Mouse (Mus musculus) embryonic stem cell, embryonic (primary cell): ENCODE data around the gene Zbtb24.

Experiments used
- CTCF ChIA-PET, 4 experiments: fragments of 300-600 bp in 2 of 4; fragments of 350-600 bp in 2 of 4; sonication (Branson Sonifier 250); formaldehyde crosslinking; loops; one replicate each; lab custom pipeline; 2022; ENCODE audit warnings: inconsistent platforms in 2 of 4; lab: Charles Lee
- POLR2A ChIA-PET, 4 experiments: fragments of 300-600 bp in 2 of 4; fragments of 350-600 bp in 2 of 4; sonication (Branson Sonifier 250); formaldehyde crosslinking; loops; one replicate each; lab custom pipeline; 2022; ENCODE audit warnings: antibody characterized with exemption in 4 of 4, inconsistent platforms in 1 of 4; lab: Charles Lee

Gene Zbtb24

GRCm38 (mm10) chr10:41477278-41478181 is 27.3 kb downstream of the Zbtb24 start:
- ChIA-PET CTCF (interaction anchor here in 2 of 4 experiments (0.5 to 2.4 kb wide), 8 partner anchors 10 to 1131 kb away, joined by 3 to 13 read pairs (median 4); partner anchors contain the start of genes Ppil6 (in 1 of the 2) and Smpd2 (in 1 of the 2)), POLR2A (interaction anchor here (0.5 to 15.8 kb wide), 37 partner anchors 8 to 1219 kb away, joined by 3 to 159 read pairs (median 5); partner anchors contain the start of genes Cd164 (in 3 of the 4), Ppil6 (in 2 of the 4), Smpd2 (in 2 of the 4) and Zbtb24 (in 2 of the 4))

DNA sequence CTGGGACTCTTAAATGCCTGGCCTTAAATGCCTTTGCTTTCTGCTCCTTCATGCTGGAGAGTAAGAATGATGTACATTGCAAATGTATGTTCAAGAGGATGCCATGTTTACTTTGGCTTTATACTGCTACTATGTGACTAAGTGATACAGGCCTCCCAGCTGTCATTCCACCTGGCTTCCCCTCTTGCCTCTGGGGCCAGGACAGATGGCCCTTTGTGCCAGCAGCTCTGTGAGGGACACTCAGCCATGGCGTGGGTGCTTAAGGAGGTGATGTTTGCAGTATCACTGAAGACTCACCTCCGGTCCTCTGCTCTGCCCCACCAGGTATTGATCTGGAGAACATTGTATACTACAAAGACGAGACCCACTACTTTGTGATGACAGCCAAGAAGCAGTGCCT is 29.8 kb downstream of the Zbtb24 start:
- POLR2A ChIA-PET = interaction anchor here in 3 of 4 experiments (0.8 to 15.8 kb wide), 18 partner anchors 8 to 48 kb away, joined by 3 to 159 read pairs (median 11); partner anchors contain the start of genes Ppil6 (in 3 of the 3), Smpd2 (in 3 of the 3), Zbtb24 (in 3 of the 3) and Cd164 (in 2 of the 3)
- CTCF ChIA-PET = interaction anchor here in 1 of 4 experiments (0.6 kb wide), 1 partner anchor 87 kb away, joined by 5 read pairs; no protein-coding TSS in a partner anchor

GRCm38 (mm10) chr10:41480938-41481880 is 31.0 kb downstream of the Zbtb24 start:
- ChIA-PET CTCF (interaction anchor here in 2 of 4 experiments (0.5 to 1.3 kb wide), 7 partner anchors 21 to 510 kb away, joined by 3 to 5 read pairs (median 3); partner anchors contain the start of gene Zbtb24 (in 1 of the 2)), POLR2A (interaction anchor here (0.5 to 15.8 kb wide), 29 partner anchors 7 to 517 kb away, joined by 3 to 159 read pairs (median 5); partner anchors contain the start of genes Ppil6 (in 3 of the 4), Smpd2 (in 3 of the 4), Zbtb24 (in 3 of the 4) and Cd164 (in 2 of the 4))

DNA sequence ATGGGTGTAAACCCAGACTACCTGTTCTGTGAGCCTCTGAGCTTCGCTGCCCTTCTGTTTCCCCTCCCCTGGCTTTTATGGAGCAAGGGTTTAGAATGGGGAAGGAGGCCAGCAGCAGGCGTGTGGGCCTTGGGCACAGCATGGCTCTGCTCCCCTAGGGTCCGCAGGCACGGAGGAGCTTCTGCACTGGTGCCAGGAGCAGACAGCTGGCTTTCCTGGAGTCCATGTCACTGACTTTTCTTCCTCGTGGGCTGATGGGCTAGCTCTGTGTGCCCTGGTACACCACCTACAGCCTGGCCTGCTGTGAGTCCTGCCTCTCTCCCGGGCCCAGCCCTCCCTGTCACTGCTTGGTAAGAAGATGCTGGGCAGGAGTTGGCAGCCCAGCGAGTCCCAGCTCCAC is 32.3 kb downstream of the Zbtb24 start:
- POLR2A ChIA-PET = interaction anchor here in 2 of 4 experiments (0.6 to 15.8 kb wide), 13 partner anchors 9 to 53 kb away, joined by 3 to 159 read pairs (median 10); partner anchors contain the start of genes Zbtb24 (in 2 of the 2) and Cd164 (in 1 of the 2)
- CTCF ChIA-PET = interaction anchor here in 2 of 4 experiments (0.6 to 0.7 kb wide), 2 partner anchors 36 to 200 kb away, joined by 3 to 4 read pairs; no protein-coding TSS in a partner anchor

DNA sequence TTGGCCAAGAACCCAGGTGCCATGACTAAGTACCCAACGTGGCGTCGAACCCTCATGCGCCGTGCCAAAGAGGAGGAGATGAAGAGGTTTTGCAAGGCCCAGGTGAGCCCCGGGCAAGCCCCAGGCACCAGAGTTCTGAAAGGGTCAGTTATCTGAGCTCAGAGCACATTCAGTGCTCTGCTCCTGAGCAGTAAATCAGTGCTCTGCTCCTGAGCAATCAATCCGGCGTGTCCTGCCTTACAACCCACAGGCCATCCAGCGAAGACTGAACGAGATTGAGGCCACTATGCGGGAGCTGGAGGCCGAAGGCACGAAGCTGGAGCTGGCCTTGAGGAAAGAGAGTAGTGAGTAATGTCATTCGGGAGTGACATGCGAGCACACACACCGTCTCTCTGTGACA is 35.6 kb downstream of the Zbtb24 start:
- POLR2A ChIA-PET = interaction anchor here in 3 of 4 experiments (0.8 to 6.5 kb wide), 9 partner anchors 8 to 197 kb away, joined by 3 to 45 read pairs (median 4); partner anchors contain the start of genes Cd164 (in 1 of the 3) and Mical1 (in 1 of the 3)
- CTCF ChIA-PET = interaction anchor here in 2 of 4 experiments (0.6 to 1.1 kb wide), 2 partner anchors 51 to 205 kb away, joined by 4 read pairs; no protein-coding TSS in a partner anchor

DNA sequence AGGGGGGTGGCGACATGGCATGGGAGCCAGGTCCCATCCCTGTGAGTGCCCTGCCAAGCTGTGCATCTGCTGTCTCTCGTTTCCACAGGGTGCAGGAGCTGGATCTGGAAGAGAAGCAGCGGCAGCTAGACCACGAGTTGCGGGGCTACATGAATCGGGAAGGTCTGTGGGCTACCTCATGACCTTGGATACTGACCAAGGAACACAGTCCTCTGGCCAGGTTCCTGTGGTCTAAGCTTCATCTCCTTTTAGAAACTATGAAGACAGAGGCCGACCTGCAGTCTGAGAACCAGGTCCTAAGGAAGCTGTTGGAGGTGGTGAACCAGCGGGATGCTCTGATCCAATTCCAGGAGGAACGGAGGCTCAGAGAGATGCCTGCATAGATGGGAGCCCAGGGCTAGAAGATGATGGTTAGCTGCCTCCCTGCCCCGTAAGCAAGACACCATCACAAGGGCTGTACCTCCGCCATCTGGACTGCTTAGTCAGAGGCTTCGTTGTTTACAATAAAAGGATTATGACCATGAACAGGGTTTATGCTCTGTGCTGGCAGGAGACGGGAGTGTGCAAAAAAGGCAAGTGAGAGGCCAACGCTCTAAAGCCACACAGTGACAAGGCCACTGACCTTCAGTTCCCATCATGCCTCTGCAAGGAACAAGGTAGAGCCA is 36.5 kb downstream of the Zbtb24 start:
- CTCF ChIA-PET = interaction anchor here in 2 of 4 experiments (0.6 to 1.1 kb wide), 3 partner anchors 19 to 204 kb away, joined by 3 to 4 read pairs (median 4); no protein-coding TSS in a partner anchor
- POLR2A ChIA-PET = interaction anchor here in 3 of 4 experiments (0.8 to 6.5 kb wide), 15 partner anchors 9 to 196 kb away, joined by 3 to 45 read pairs (median 4); partner anchors contain the start of genes Zbtb24 (in 2 of the 3), Cd164 (in 1 of the 3) and Mical1 (in 1 of the 3)

- ChIA-PET CTCF (interaction anchor here in 1 of 4 experiments (1.9 kb wide), 1 partner anchor 11 kb away, joined by 8 read pairs; no protein-coding TSS in a partner anchor), POLR2A (interaction anchor here in 3 of 4 experiments (0.6 to 6.5 kb wide), 19 partner anchors 8 to 222 kb away, joined by 3 to 45 read pairs (median 5); partner anchors contain the start of genes Zbtb24 (in 3 of the 3) and Mical1 (in 1 of the 3))
Observed at GRCm38 (mm10) chr10:41488877-41489276, 38.7 kb downstream of the Zbtb24 start.

DNA sequence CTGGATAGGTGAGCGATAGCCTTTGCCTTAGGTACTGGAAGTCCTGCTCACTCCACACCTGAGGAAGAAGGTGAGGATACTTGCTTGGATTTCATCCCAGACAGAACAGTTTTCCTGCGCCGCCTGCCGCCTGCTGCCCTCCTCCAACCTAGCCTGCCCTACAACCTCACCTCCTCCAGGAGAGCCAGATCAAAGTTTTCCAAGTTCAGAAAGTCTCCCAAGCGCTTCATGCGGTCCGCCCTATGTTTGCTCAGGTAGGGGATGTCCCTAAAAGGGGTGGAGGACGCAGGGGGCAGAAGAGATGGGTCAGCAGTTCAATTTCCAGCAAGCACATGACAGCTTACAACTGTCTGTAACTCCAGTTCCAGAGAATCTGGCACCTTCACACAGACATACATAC is 39.1 kb downstream of the Zbtb24 start:
- CTCF ChIA-PET = interaction anchor here in 2 of 4 experiments (0.5 to 1.9 kb wide), 4 partner anchors 12 to 1089 kb away, joined by 3 to 8 read pairs (median 3); no protein-coding TSS in a partner anchor
- POLR2A ChIA-PET = interaction anchor here in 3 of 4 experiments (0.5 to 6.5 kb wide), 30 partner anchors 8 to 396 kb away, joined by 3 to 45 read pairs (median 4); partner anchors contain the start of genes Zbtb24 (in 3 of the 3), Mical1 (in 2 of the 3), Ak9 (in 1 of the 3) and Cd164 (in 1 of the 3)

GRCm38 (mm10) chr10:41489708-41490517 is 39.7 kb downstream of the Zbtb24 start, which contains the start of the genes Smpd2 and Ppil6:
Smpd2 (minus strand) TSS chr10:41490369.
Ppil6 (plus strand) TSS chr10:41490439.
- POLR2A ChIA-PET = interaction anchor here (0.5 to 6.5 kb wide), 38 partner anchors 8 to 1421 kb away, joined by 3 to 45 read pairs (median 4); partner anchors contain the start of genes Zbtb24 (in 3 of the 4), Mical1 (in 2 of the 4), Ak9 (in 1 of the 4) and Cd164 (in 1 of the 4)
- CTCF ChIA-PET = interaction anchor here in 2 of 4 experiments (0.5 to 1.9 kb wide), 4 partner anchors 12 to 1089 kb away, joined by 3 to 8 read pairs (median 3); no protein-coding TSS in a partner anchor

GRCm38 (mm10) chr10:41490518-41490873 is 40.3 kb downstream of the Zbtb24 start:
- POLR2A ChIA-PET = interaction anchor here in 3 of 4 experiments (0.6 to 6.5 kb wide), 32 partner anchors 9 to 187 kb away, joined by 3 to 45 read pairs (median 4); partner anchors contain the start of genes Zbtb24 (in 3 of the 3), Mical1 (in 2 of the 3), Ak9 (in 1 of the 3) and Cd164 (in 1 of the 3)
- CTCF ChIA-PET = interaction anchor here in 1 of 4 experiments (1.1 to 1.9 kb wide), 2 partner anchors 13 to 56 kb away, joined by 3 to 8 read pairs; no protein-coding TSS in a partner anchor

DNA sequence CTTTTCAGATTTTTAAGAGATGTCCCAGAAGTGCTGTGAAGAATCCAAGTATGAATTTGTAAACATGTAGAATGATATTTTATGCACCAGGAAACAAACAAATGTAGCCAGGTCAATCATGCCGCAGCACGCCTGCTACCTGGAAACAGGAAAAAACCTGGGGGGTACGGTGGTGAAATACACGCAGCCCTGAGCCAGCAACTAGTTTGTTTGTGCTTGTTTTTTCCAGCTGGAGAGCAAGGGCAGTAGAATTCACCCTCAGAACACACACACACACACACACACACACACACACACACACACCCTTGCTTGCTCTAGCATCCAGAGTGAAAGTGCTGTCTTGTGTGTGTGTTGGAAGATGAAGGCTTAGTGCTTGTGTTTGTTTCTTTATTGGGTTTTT is 40.9 kb downstream of the Zbtb24 start:
- ChIA-PET POLR2A (interaction anchor here in 2 of 4 experiments (0.6 to 6.5 kb wide), 15 partner anchors 10 to 543 kb away, joined by 3 to 45 read pairs (median 5); partner anchors contain the start of genes Cd164 (in 1 of the 2), Mical1 (in 1 of the 2) and Zbtb24 (in 1 of the 2)), CTCF (interaction anchor here in 1 of 4 experiments (0.6 kb wide), 1 partner anchor 199 kb away, joined by 4 read pairs; no protein-coding TSS in a partner anchor)

- CTCF ChIA-PET = interaction anchor here in 3 of 4 experiments (1.2 to 1.6 kb wide), 4 partner anchors 9 to 182 kb away, joined by 3 to 5 read pairs (median 3); no protein-coding TSS in a partner anchor
- POLR2A ChIA-PET = interaction anchor here in 3 of 4 experiments (0.5 to 8.1 kb wide), 27 partner anchors 11 to 828 kb away, joined by 3 to 65 read pairs (median 4); partner anchors contain the start of genes Cd164 (in 2 of the 3), Ppil6 (in 2 of the 3), Smpd2 (in 2 of the 3) and Zbtb24 (in 2 of the 3)
Observed at GRCm38 (mm10) chr10:41500941-41501340, 50.8 kb downstream of the Zbtb24 start.

DNA sequence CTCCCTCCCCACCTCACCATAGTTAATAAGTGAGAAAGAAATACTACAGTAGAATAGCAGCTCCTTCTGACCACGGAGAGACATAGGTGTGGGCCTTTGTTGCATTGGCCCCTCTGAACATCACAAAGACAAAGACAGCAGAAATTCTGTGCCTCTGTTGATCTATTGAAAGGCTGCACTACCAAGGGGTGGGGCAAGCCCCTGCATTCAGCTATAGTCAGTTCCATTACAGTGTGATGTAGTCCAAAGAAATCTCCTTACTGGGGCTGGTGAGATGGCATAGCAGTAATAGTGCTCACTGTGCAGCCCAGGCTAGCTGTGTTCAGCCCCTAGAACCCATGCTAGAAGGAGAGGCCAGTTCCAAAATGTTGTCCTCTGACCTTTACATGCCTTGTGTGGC is 54.8 kb downstream of the Zbtb24 start:
- POLR2A ChIA-PET = interaction anchor here in 3 of 4 experiments (0.6 to 8.1 kb wide), 22 partner anchors 10 to 225 kb away, joined by 3 to 65 read pairs (median 4); partner anchors contain the start of genes Cd164 (in 3 of the 3) and Zbtb24 (in 3 of the 3)
- CTCF ChIA-PET = interaction anchor here (0.6 to 4.3 kb wide), 34 partner anchors 13 to 601 kb away, joined by 3 to 48 read pairs (median 5); partner anchors contain the start of genes Cd164 (in 2 of the 4) and Ak9 (in 1 of the 4)

GRCm38 (mm10) chr10:41505446-41505845 is 55.3 kb downstream of the Zbtb24 start:
- ChIA-PET CTCF (interaction anchor here (0.6 to 4.3 kb wide), 40 partner anchors 13 to 792 kb away, joined by 3 to 48 read pairs (median 5); partner anchors contain the start of genes Cd164 (in 2 of the 4) and Ak9 (in 1 of the 4)), POLR2A (interaction anchor here (0.6 to 8.1 kb wide), 23 partner anchors 13 to 1165 kb away, joined by 3 to 65 read pairs (median 6); partner anchors contain the start of genes Cd164 (in 3 of the 4) and Zbtb24 (in 3 of the 4))
